Mouse (Mus musculus): ENCODE data around the gene Zfp296.
"Not testable (repeated sequence)": the region's sequence is repeated elsewhere in the genome, so short reads cannot be mapped to it uniquely, and the experiment has no call there.

Zfp296 gene

DNA sequence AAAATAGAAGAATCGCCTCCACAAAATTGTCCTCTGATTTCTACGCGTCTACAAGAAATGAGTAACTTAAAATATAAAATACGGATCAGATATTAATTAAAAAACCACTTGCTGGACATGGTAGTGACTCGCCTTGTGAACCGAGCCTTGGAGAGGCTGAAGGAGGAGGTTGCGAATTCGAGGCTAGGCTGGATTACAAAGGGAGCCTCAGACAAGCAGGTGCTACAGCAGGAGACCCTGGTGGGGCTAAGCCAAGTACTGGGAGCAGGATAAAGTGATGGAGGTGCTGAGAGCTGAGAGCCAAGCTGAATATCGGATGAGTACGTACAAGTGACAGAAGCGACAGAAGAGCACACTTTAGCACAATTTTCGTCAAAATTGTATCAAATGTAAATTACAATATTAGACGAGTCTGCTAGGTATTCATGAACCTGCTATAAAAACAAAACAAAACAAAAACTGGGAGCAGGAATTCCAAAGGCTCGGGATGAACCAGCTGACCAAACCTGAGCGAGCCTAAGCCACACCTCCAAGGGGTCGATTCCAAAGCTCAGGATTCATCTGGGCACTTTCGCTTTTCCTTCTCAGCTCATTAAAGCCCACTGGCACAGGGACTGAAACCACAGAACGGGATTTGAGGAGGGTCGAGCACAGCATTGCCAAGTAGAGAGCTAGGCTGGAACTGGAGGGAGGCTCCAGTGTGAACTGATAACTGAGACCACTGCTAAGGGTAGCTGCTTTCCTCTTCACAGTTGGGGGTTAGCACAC, 14.3 kb upstream of the Zfp296 start, which contains the start of gene Ppp1r37:
Gene Ppp1r37 (minus strand): TSS at position 434 of the 768 bp plus-strand sequence.
- DNase-seq, result no peak

GRCm38 (mm10) chr7:19563884-19564283, 13.2 kb upstream of the Zfp296 start:
- DNase-seq, result no peak

DNA sequence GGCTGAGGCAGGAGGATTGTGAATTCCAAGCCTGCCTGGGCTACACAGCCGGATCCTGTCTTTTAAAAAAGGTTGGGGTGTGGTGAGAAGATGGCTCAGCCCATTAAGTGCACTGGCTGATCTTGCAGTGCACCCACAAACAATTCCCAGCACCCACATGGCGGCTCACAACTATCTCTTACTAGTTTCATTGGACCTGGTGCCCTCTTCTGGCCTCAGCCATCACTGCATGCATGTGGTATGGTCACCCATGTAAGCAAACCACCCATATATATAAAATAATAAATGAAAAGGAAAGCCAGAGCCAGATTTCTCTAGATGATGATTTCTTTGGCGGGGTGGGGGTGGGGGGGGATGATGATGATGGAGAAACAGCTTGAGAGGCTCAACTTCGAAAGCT, 12.6 kb upstream of the Zfp296 start:
- DNase-seq, result no peak

GRCm38 (mm10) chr7:19565803-19566202, 11.3 kb upstream of the Zfp296 start:
- DNase-seq, result no peak

DNA sequence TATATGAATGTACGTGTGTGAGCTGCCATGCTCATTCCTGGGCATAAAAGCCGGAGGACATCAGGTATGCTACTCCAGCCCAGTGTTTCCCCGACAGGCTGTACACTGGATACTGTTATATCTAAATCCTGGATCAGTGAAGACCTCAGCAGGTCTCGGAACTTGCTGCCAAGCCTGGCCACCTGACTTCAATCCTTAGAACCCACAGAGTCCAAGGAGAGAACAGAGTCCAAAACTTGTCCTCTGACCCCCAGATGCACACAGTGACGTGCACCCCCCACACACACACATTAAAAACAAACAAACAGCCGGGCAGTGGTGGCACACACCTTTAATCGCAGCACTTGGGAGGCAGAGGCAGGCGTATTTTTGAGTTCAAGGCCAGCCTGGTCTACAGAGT, 9.7 kb upstream of the Zfp296 start:
- DNase-seq, result no peak

GRCm38 (mm10) chr7:19569647-19570046, 7.4 kb upstream of the Zfp296 start:
- no peak for DNase-seq

- peak; percentile 63 to 78 for DNase-seq
These were observed 3.9 kb upstream of the Zfp296 start for GRCm38 (mm10) chr7:19572926-19573775.

GRCm38 (mm10) chr7:19573776-19574140, 3.3 kb upstream of the Zfp296 start:
- no peak for DNase-seq

- no peak for DNase-seq
These were observed 1.5 kb upstream of the Zfp296 start for GRCm38 (mm10) chr7:19575559-19575958.

- DNase-seq, result peak; percentile 59 to 71
These were observed 859 bp downstream of the Zfp296 start for GRCm38 (mm10) chr7:19577877-19578414.

DNA sequence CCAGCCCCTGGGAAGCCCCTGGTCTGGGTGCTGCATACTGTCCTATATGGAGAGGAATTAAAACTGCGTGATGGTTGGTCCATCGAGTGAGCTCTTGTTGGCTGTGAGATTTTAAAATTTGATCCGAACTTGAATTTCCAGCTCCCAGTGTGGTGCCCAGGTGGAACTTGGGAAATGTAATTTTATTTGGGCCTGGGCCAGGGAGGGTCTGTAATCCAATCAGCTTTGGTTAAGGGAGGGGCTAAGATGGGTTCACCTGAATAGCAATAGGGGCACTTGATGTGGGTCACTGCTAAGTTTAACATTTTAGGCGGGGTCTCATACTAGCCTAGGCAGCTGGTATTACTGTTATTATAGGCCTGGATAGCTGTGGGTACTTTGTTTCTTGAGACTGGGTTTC, 1.3 kb downstream of the Zfp296 start:
- no peak for DNase-seq

- DNase-seq, result no peak
These were observed 2.7 kb downstream of the Zfp296 start for GRCm38 (mm10) chr7:19579751-19580150.

GRCm38 (mm10) chr7:19580634-19581033, 3.5 kb downstream of the Zfp296 start:
- DNase-seq, result no peak

- DNase-seq, result no peak
These were observed 9.2 kb downstream of the Zfp296 start for GRCm38 (mm10) chr7:19586269-19586668.

DNA sequence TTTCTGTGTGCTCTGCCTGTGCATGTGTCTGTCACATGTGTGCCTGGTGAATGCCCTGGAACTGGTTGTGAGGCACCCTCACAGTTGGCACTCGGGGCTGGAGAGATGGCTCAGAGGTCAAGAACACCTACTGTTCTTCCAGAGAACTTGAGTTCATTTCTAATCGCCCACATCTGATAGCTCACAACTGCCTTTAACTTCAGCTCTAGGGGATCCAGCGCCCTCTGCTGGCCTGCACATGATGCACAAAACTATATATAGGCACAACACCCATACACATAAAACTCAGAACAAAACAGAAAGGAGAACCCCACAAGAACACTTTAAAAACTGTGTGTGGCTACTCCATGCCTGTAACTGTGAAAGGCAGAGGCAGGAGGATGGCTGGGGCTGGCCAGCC, 12.1 kb downstream of the Zfp296 start:
- peak in 1 of 2 experiments; percentile 48 for DNase-seq

DNA sequence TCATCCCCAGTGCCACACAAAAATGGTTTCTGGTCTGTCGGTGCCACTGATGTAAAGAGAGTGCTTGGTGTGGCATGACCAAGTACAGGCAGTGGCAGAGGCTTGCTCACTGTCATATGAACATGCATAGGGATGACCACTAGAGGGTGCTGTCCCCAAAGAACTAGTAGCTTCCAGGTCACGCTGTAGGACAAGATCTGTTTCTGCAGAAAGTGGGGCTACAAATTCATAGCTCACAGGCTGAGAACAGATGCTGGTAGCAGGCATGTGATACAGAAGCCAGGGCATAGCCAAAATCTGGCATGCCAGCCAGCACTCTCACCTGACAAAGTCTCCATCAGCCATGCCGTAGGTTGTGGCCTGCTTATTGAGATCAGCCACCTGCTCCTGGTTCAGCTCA, 12.8 kb downstream of the Zfp296 start:
- peak; percentile 38 to 69 for DNase-seq

DNA sequence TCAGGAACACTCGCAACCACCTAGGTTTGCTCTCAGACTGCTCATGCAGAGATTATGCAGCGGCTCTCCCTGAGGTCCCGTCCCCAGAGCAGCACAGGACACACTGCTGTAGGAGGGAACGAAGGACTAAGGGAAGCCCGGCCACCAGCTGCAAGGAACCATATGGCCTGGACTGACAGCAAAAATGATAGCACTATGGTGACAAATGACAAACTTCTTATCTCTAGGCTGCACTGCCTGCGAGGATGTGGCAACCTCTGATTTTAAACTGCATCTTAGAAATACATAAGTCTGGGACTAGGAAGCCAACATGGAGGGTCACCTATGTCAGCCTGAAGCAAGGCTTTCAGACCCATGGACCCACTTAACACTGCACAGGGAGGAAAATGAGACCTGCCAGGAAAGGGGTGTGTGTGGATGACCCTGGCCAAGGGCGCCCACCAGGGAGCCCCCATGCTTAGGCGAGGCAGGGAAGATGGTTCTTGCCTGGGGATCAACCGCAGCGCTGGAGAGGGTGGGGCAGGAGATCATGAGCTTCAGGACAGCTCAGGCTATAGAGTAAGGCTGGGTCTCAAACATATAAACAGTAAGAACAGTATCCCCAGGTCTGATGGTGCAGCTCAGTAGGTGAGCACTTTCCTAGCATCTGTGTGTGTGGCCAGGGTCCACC, 16.1 kb downstream of the Zfp296 start:
- no peak for DNase-seq

GRCm38 (mm10) chr7:19600562-19600961, 23.5 kb downstream of the Zfp296 start:
- no peak for DNase-seq

DNA sequence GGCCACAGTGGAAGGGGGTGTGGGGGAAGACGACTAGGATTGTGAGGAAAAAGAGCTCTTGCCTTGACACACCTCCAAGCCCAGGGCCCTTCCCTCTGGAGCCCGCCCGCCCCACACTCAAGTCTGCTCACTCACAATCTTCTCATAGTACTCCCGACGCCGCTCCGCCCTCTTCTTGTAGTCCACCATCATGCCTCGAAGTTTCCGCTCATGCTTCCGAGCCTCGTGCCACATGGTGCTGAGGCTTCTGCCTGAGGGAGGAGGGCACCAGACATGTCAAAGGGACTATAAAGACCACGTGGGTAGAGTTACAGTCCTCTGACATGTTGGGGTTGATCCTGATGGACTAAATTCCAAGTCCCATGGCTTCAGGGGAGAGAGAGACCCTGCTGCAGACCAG, 26.0 kb downstream of the Zfp296 start:
- no peak for DNase-seq

DNA sequence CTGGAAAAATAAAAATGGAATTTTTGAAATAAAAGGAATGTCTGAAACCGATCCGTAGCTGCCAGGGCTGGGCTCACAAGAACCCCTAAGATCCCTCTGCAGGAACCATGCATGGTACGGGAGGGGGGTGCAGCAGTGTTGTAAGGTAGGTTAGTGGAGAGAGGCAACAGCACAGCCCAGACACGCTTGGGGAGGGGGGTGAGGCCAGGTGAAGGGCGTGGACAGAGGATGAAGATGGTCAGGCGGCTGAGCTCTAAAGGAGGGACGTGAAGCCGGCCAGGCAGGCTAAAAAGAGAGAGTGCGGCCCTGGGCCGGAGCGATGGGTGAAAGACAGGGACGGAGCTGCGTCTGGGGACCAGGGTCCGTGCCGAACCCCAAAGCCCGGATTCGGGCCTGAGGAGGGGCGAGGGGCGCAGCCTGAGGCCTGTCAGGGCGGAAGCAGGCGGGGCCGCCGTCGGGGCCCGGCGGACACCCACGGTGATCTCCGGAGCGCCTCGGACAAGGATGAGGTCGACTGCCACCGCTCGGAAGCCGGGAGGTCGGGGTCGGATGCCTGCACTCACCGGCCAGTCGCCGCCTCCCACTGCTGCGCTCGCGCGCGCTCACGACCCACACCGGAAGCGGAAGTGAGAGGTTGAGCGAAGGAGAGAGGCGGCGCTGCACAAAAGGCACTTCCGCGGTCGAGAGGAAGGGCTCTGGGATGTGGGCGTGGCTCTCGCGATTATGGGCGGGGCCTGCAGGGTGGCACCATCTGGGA, 26.9 kb downstream of the Zfp296 start, which contains the start of gene Clasrp:
Gene Clasrp (minus strand): TSS at position 638 of the 757 bp plus-strand sequence.
- peak; percentile 96 to 98 for DNase-seq

GRCm38 (mm10) chr7:19604606-19605214, 27.6 kb downstream of the Zfp296 start:
- not testable (repeated sequence) for DNase-seq

DNA sequence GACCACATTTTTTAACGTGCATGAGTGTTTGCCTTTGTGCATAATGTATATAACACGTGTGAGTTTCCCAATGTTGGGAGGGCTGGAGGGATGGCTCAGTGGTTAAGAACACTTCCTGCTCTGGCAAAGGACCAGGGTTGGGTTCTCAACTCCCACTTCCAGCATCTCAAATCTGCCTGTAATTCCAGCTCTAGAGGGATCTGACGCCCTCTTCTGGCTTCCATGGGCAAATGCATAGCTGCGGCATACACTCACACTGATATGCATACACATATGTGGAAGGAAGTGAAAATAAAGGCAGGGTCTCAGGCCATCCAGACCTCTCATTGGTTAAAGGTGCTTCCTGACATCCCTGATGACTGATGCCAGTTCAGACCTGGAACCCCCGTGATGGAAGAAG, 30.2 kb downstream of the Zfp296 start:
- DNase-seq, result no peak
